Mouse (Mus musculus): ENCODE data around the gene Ccdc158. TPM values are rescaled to one million over a fixed set of nuclear protein-coding genes. Genes with fewer than 3 reads are reported as not detected.
A peak's percentile ranks its signal among the peaks of the same experiment; 100 is the strongest.

Gene Ccdc158
- polyA plus RNA-seq, 1 experiment from 2014 or later: 0.44 TPM

GRCm38 (mm10) chr5:92701750-92702149 lies 26.7 kb upstream of the Ccdc158 start:
- 68% methylated on average over 11 of the region's 11 CpGs for WGBS
- Histone ChIP-seq H3K27ac (no peak overlapping the region), H3K4me1 (replicated peaks) (peaks cover 22% of the 10 kb centered on the region), H3K9ac (no peak overlapping the region), H3K27me3 (no peaks in the 10 kb centered on the region), H3K9me3 (no peaks in the 10 kb centered on the region), H3K36me3 (no peaks in the 10 kb centered on the region), H3K4me2 (no peak overlapping the region), H3K4me3 (no peak overlapping the region)
- no peak for ATAC-seq (ENCODE audit: low FRiP score)

- H3K4me3 ChIP-seq: peak overlapping the region; percentile 39
- no peaks in the 10 kb centered on the region for H3K36me3 ChIP-seq
- H3K9ac ChIP-seq: peak overlapping the region; percentile 70
- H3K4me1 ChIP-seq (replicated peaks): peaks cover 16% of the 10 kb centered on the region
- 5% methylated on average over 17 of the region's 17 CpGs for WGBS
- H3K9me3 ChIP-seq: no peaks in the 10 kb centered on the region
- H3K27ac ChIP-seq: peak overlapping the region; percentile 80
- H3K27me3 ChIP-seq: no peaks in the 10 kb centered on the region
- ATAC-seq (ENCODE audit: low FRiP score): peak; percentile 83
- peak overlapping the region; percentile 64 for H3K4me2 ChIP-seq
Measured at GRCm38 (mm10) chr5:92698837-92699529, 23.9 kb upstream of the Ccdc158 start.

GRCm38 (mm10) chr5:92698131-92698836 lies 23.2 kb upstream of the Ccdc158 start:
- peak overlapping the region; percentile 70 for H3K9ac ChIP-seq
- H3K4me2 ChIP-seq: peak overlapping the region; percentile 64
- H3K4me3 ChIP-seq: peak overlapping the region; percentile 39
- H3K27me3 ChIP-seq: no peaks in the 10 kb centered on the region
- ATAC-seq (ENCODE audit: low FRiP score): peak; percentile 69
- peaks cover 16% of the 10 kb centered on the region for H3K4me1 ChIP-seq (replicated peaks)
- WGBS: 2% methylated on average over 15 of the region's 15 CpGs
- no peaks in the 10 kb centered on the region for H3K36me3 ChIP-seq
- peak overlapping the region; percentile 80 for H3K27ac ChIP-seq
- H3K9me3 ChIP-seq: no peaks in the 10 kb centered on the region

- Histone ChIP-seq H3K9me3 (no peaks in the 10 kb centered on the region), H3K4me2 (no peak overlapping the region), H3K27ac (no peak overlapping the region), H3K27me3 (no peaks in the 10 kb centered on the region), H3K9ac (no peak overlapping the region), H3K36me3 (no peaks in the 10 kb centered on the region), H3K4me3 (no peak overlapping the region), H3K4me1 (replicated peaks) (peaks cover 16% of the 10 kb centered on the region)
- 67% methylated on average over 10 of the region's 10 CpGs for WGBS
- no peak for ATAC-seq (ENCODE audit: low FRiP score)
Measured at GRCm38 (mm10) chr5:92694316-92694995, 19.4 kb upstream of the Ccdc158 start.

- WGBS: 88% methylated on average over 3 of the region's 3 CpGs
- no peak for ATAC-seq (ENCODE audit: low FRiP score)
- Histone ChIP-seq H3K9ac (no peak overlapping the region), H3K27ac (no peak overlapping the region), H3K27me3 (no peaks in the 10 kb centered on the region), H3K4me3 (no peak overlapping the region), H3K9me3 (no peaks in the 10 kb centered on the region), H3K4me1 (replicated peaks) (peaks cover 9% of the 10 kb centered on the region), H3K4me2 (no peak overlapping the region), H3K36me3 (no peaks in the 10 kb centered on the region)
Measured at GRCm38 (mm10) chr5:92693744-92694143, 18.7 kb upstream of the Ccdc158 start.

- H3K9ac ChIP-seq: no peak overlapping the region
- H3K4me1 ChIP-seq (replicated peaks): no peaks in the 10 kb centered on the region
- H3K36me3 ChIP-seq: no peaks in the 10 kb centered on the region
- 62% methylated on average over 16 of the region's 16 CpGs for WGBS
- no peak overlapping the region for H3K27ac ChIP-seq
- ATAC-seq (ENCODE audit: low FRiP score): no peak
- H3K27me3 ChIP-seq: no peaks in the 10 kb centered on the region
- H3K9me3 ChIP-seq: no peaks in the 10 kb centered on the region
- H3K4me3 ChIP-seq: no peak overlapping the region
- H3K4me2 ChIP-seq: no peak overlapping the region
Measured at GRCm38 (mm10) chr5:92692206-92693007, 17.3 kb upstream of the Ccdc158 start.

- no peaks in the 10 kb centered on the region for H3K9me3 ChIP-seq
- ATAC-seq (ENCODE audit: low FRiP score): no peak
Measured at GRCm38 (mm10) chr5:92688569-92688968, 13.5 kb upstream of the Ccdc158 start.

GRCm38 (mm10) chr5:92688124-92688523 lies 13.1 kb upstream of the Ccdc158 start:
- Histone ChIP-seq H3K4me2 (no peak overlapping the region), H3K9me3 (no peaks in the 10 kb centered on the region), H3K27me3 (no peaks in the 10 kb centered on the region), H3K4me1 (replicated peaks) (peaks cover 6% of the 10 kb centered on the region), H3K4me3 (no peak overlapping the region), H3K36me3 (no peaks in the 10 kb centered on the region), H3K9ac (no peak overlapping the region), H3K27ac (no peak overlapping the region)
- 83% methylated on average over 5 of the region's 5 CpGs for WGBS
- no peak for ATAC-seq (ENCODE audit: low FRiP score)

More at GRCm38 (mm10) chr5:92688569-92688968, 13.5 kb upstream of the Ccdc158 start:
- Histone ChIP-seq H3K9ac (no peak overlapping the region), H3K4me3 (no peak overlapping the region), H3K27ac (no peak overlapping the region), H3K36me3 (no peaks in the 10 kb centered on the region), H3K4me2 (no peak overlapping the region), H3K4me1 (replicated peaks) (peaks cover 3% of the 10 kb centered on the region), H3K27me3 (no peaks in the 10 kb centered on the region)
- 86% methylated on average over 9 of the region's 9 CpGs for WGBS

- no peak overlapping the region for H3K9ac ChIP-seq
- 0 out of 2 replicates have a peak overlapping the region, but pooled peaks have one; percentile 7 for H3K4me3 ChIP-seq
- H3K36me3 ChIP-seq: no peaks in the 10 kb centered on the region
- 0 out of 2 replicates have a peak overlapping the region, but pooled peaks have one; percentile 8 for H3K4me2 ChIP-seq
- H3K4me1 ChIP-seq (replicated peaks): peaks cover 13% of the 10 kb centered on the region
- WGBS: 87% methylated on average over 16 of the region's 16 CpGs
- H3K27ac ChIP-seq: no peak overlapping the region
- H3K27me3 ChIP-seq: no peaks in the 10 kb centered on the region
- no peak for ATAC-seq (ENCODE audit: low FRiP score)
- H3K9me3 ChIP-seq: no peaks in the 10 kb centered on the region
Measured at GRCm38 (mm10) chr5:92684715-92685460, 9.8 kb upstream of the Ccdc158 start.

GRCm38 (mm10) chr5:92683871-92684475 lies 8.9 kb upstream of the Ccdc158 start:
- 10% methylated on average over 9 of the region's 9 CpGs for WGBS
- Histone ChIP-seq H3K9me3 (no peaks in the 10 kb centered on the region), H3K36me3 (no peaks in the 10 kb centered on the region), H3K27ac (no peak overlapping the region), H3K27me3 (no peaks in the 10 kb centered on the region), H3K4me1 (replicated peaks) (peaks cover 15% of the 10 kb centered on the region), H3K9ac (no peak overlapping the region), H3K4me2 (peak overlapping the region; percentile 98), H3K4me3 (peak overlapping the region; percentile 56)
- ATAC-seq (ENCODE audit: low FRiP score): no peak

GRCm38 (mm10) chr5:92683351-92683807 lies 8.3 kb upstream of the Ccdc158 start, which contains the start of gene Shroom3:
TSS of gene Shroom3 (plus strand) at chr5:92683435.
- Histone ChIP-seq H3K4me2 (peak within 1 kb of the TSS; percentile 98), H3K27me3 (no peaks in the 10 kb centered on the region), H3K27ac (peak within 1 kb of the TSS; percentile 62), H3K4me3 (peak within 1 kb of the TSS; percentile 56), H3K36me3 (no peaks in the 10 kb centered on the region), H3K9me3 (no peaks in the 10 kb centered on the region), H3K9ac (peak within 1 kb of the TSS; percentile 76), H3K4me1 (replicated peaks) (peaks cover 15% of the 10 kb centered on the region)
- ATAC-seq (ENCODE audit: low FRiP score): peak; percentile 23; the same call in 1 of the 2 replicates
- WGBS: under 1% methylated on average over 26 of the region's 26 CpGs
